Mouse (Mus musculus) activated CD4-positive, CD25-positive, alpha-beta regulatory T cell, adult 4 months (primary cell): ENCODE data around the gene Miga1. TPM values are rescaled to one million over a fixed set of nuclear protein-coding genes. Genes with fewer than 3 reads are reported as not detected.
"Not testable (repeated sequence)": the region's sequence is repeated elsewhere in the genome, so short reads cannot be mapped to it uniquely, and the experiment has no call there.

Experiments used
- ATAC-seq: one replicate; pipeline ENCODE4 v1.8.0; 2017
- polyA plus RNA-seq, 2 experiments: library from polyadenylated mRNA; unstranded; fragments of 100-300 nt; shearing (Covaris generic); gene quantifications; one replicate each; pipeline ENCODE4 v1.2.1; 2017

Gene Miga1
- polyA plus RNA-seq, 2 experiments from 2014 or later, result 4.6 to 4.7 TPM

DNA sequence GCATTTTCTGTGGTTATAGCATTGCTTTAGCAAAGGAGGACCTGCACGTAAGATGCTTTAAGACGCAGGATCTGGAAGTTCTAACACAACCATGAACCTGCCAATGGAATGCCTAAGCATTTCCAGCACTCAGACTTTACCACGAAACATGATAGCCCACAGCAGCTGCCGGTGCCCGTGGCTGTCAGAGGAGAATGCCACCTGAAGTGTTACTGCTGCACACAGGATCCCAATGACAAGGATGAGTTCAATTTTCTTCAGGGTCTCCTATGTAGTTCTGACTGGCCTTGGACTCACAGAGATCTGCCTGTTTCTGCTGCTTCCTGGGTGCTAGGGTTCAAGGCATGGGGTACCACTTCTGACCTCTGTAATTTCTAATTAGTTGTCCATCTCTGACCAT is 55.4 kb downstream of the Miga1 start:
- ATAC-seq, result no peak

DNA sequence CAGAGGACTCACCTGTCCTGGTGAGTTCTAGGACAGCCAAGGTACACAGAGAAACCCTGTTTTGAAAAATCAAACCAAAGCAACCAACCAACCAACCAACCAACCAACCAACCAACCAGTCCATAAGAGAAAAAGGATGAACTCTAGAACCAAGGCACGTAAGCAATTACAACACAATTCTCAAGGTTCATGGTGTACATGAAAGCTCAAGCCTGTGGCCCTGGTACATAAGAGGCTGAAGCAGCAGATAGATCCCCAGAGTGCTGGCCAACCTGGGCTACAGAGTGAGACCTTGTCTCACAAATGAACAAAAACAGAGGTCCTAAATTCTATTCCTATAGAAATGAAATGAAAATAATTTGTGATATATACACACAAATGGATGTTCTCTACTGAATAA is 55.9 kb downstream of the Miga1 start:
- ATAC-seq, result no peak

DNA sequence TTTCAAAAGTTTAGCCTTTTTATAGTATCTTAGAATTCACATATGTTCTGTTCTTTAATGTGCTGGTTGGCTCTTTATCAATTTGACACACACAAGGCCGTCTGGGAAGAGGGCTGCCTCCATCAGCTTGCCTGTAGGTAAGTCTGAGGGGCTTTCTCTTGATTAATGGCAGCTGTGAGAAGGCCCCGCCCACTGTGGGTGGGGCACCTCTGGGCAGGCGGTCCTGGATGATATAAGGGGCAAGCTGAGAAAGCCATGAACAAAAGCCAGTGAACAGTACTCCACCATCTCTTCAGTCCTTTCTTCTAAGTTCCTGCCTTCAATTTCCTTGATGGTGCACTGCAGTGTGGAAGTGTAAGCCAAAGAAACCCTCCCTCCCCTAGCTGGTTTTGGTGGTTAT is 58.1 kb downstream of the Miga1 start:
- ATAC-seq, result no peak

DNA sequence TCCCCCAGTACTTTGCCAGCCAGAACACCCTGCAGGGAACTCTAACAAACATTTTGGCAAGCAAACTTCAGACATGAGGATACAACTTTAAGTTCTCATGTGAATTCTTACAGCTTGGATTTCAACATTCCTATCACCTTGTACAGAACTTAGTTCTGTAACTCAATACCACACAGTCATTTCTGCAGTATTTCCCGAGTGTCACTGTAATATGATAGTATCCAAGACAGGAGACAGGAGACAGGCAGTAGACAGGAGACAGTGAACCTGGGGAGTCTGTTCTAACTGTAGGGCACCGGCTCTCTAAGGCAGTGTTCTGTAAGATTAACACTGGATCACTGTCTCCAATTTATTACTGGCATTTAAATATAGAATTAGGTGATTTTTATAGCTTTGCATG is 61.8 kb downstream of the Miga1 start:
- ATAC-seq, result no peak

DNA sequence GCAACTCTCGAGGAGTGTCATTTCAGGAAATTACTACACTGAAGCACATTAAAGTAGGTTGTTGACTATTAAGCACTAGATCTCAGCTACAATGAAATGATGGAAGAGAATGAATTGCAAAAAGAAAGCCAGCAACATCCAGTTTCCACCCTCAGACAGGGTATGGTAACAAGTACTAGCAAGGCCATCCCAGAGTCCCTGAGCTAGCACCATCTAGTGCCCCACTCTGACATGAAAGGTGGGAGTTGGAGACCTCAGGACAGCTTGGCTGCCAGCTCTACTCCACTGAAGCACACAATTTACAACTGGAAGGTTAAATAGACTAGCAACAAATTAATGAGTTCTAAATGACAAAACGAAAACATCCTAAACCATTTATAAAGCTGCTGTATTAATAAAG is 62.3 kb downstream of the Miga1 start:
- ATAC-seq, result no peak

DNA sequence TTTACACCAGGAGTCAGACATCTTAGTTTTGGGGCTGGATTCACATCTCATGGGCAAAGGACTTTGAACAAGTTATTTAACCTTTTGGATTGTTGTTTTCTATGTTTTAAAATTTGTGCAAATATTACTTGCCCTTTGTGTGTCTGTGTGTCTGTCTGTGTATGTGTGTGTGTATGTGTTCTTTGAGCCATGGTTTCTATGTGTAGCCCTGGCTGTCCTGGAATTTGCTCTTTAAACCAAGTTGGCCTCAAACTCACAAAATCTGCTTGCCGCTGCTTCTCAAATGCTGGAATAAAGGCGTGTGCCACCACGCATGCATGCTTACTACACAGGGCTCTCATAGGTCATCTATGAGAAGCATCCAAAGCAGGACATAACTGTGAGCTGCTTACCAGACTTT is 63.3 kb downstream of the Miga1 start:
- ATAC-seq, result no peak

DNA sequence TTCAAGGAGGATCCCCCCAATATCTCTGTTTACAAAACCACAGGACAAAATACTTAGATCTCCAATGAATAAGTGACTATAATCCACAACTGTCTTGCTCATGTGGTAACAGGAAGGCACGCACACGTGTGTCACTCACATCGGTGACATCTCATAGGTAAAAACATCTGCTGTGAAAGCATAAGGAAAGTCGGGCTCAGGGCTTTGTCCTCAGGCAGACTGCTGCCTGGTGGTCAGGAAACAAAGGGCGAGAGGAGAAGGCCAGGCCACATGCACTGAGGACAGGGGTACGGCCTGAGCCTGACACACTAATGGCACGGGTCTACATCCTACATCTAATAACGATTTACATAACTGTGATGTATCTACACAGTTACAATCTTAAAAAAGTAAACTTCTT is 65.2 kb downstream of the Miga1 start:
- ATAC-seq, result no peak

DNA sequence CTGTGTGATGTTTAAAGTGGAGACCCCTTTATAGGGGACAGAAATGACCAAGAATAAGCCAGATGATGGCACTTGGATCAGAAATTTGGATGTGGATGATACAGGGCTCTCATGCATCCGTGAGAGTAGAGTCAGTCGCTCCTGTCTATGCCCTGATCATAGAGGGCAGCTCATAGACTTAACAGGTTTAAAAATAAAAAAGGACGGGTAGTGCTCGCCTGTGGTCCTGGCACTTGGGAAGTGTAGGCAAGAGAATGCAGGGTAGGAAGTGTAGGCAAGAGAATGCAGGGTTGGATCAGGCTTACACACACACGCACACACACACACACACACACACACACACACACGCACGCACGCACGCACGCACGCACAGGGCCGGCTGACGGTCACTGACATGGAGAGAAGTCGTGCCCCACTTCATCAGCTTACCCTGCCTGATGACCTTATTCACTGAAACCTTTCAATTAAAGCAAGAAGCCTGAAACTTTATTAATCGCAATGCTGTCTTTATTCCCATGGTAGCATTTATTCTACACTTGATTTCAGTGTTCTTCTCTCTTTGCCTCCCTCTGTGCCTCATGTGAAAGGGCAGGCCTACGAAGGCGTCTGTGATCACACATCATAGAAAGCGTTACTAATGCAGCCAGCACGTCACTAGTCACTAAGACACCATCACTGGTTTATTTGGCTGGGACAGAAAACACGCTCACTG is 67.1 kb downstream of the Miga1 start:
- no peak for ATAC-seq

DNA sequence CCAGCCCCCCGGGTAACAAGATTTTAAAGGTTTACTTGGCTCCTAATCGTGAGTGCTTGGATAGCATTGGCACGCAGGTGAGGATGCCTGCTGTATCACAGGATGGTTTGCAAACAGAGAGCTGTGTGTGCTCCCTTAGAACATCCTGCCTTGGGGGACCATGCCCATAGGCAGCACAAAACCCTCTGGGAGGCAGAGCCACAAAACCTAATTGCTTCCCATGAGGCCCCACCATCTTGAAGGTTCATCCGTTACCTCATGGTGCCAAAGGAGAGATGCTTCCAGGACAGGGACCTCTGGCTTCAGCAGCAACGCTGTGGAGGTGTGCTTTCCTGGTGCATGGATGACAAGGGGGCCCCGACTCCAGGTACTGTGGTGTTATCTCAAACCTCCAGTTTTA is 68.3 kb downstream of the Miga1 start:
- no peak for ATAC-seq

DNA sequence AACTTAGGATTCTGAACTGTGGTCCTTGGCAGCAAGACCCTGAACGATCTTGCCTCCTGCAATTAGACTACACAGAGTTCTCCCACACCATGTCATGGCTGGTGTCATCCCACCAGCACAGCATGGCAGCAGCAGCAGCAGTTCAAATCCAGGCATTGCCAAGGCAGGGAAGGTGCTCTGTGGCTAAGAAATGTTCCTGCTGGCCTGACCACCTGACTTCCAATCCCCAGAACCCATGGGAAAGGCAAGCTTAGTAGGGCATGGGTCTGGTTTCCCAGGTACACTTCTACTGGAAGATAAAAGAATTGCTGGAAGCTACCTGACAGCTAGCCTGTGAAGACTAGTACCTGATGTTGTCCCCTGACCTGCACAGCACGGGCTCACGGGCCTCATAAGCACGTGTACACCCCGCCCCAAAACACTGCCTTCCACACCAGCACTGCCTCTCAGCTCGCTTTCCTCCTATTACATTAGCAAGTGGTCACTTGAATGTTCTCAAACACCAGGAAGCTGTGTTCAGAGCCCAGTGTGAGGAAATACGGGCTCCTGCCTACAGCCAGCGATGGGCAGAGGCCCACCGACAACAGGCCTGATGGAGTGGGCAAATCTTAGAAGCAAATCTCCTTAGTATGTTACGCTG is 69.0 kb downstream of the Miga1 start:
- no peak for ATAC-seq

DNA sequence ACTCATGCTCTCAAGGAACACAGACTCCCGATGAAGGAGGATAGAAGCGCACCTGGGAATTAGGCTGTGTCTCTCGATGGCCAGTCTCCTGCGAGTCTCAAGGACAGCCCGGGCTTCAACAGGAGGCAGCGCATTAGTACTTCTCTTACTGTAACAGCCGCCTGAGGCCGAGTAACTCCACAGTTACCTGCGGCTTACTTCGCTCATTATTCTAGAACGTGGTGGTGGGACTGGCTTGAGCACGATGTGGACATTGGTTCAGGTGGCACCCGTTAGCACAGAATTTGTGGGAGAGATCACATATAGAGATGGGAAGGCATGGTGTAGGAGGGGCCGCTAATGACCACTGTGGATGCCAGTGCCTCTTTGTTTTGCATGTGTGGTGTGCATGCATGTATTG is 72.1 kb downstream of the Miga1 start:
- ATAC-seq, result no peak

DNA sequence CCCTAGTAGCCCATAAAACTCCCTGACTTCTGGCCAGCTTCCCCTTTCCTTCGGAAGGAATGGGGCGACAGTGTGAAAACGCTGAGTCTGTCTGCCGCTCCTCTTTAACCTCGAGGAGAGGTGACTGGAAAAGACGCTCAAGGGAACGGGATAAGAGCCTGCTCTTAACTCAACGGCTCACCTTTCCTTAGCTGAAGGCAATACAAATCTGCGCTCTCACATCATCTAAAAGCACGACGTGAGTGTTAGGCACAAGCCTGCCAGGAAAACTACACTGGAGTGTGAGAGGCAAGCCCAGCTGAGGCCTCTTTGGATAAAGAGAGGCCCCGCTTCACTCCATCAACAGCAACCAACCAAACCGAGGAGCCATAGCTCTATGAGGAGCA is 74.2 kb downstream of the Miga1 start, which contains the start of gene Nexn:
Gene Nexn (minus strand): TSS at position 315 of the 386 bp plus-strand sequence.
- ATAC-seq, result no peak

DNA sequence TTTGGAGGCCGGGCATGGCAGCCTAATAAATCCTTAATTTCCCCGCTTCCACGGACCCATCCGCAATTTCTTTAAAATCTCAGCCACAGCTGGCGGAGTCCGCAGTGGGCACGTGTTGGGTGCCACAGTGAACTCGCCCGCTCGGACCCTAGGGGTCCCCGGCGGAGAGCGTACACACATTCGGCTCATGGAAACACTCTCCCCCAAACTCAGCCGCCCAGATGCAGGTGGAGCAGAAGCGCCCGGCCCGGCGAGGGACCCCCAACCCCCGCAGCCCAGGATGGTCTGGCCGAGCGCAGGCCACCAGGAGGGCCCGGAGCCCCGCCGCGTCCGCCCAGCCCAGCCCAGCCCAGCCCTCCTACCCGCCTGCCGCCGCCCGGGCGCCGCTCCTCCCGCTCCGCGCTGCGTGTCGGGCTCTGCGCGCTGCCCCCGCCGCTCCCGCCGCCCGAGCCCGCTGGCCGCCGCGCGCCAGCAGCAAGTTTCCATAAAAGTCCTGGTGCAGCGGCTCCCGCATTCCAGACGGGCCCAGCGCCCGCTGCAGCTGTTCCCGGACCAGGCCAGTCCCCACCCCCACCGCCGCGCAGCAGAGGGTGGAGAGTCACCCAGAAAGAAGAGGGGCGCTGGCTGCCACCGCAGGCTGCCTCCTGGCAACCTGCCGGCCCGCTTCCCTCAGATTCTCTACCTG is 74.7 kb downstream of the Miga1 start:
- no peak for ATAC-seq

DNA sequence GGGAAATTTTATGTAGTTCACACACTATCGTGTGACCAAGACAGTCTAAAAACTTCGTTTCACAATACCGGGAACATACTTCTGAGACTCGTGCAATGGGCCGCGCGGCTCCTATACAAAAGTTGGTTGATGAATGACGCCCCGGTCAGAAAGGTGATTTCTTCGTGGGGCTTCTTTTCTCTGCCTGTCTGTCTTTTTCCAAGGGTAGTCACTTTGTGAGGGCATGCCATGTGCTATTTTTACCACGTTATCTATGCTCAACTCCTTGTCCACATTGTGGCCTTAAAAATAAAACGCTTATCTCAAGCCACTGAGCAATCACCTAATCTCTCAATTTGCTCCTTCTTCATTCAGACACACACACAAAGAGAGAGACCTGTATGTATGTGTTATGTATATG is 75.4 kb downstream of the Miga1 start:
- no peak for ATAC-seq

DNA sequence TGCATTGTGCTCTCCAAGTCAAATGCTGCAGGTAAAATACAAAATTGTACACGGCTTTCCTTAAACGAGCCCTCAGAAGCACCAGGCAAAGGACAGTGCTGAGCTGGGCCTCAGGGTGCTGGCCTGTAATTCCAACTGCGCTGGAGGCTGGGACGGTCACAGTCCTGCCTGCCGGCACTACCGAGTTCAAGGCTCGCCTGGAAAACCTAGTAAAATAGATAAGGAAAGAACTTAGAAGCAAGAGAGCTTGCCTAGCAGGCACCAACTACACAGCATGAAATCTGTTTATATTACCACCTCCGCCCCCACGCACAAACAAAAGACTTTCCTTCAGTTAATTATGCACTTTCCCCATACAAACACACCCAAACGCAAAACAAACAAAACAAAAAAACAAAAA is 75.8 kb downstream of the Miga1 start:
- ATAC-seq, result no peak

DNA sequence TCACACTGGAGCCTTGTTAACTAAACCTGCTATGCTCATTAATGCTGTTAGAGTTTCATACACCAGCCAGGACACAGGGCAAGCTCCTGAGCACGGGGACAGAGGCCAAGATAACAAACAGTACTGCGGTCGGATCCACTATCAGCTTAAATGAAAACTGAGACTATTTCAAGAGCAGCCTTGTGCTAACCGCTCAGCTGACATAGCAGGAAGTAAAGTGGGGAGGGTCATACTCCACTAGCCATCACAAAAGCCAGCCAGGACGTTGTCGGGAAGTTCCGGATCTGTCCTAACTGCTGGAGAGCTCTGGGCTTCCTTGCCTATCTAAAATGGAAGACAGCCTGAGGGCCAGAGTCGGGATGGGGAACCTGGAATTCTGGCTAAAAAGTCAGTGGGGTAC is 78.3 kb downstream of the Miga1 start:
- ATAC-seq, result no peak

DNA sequence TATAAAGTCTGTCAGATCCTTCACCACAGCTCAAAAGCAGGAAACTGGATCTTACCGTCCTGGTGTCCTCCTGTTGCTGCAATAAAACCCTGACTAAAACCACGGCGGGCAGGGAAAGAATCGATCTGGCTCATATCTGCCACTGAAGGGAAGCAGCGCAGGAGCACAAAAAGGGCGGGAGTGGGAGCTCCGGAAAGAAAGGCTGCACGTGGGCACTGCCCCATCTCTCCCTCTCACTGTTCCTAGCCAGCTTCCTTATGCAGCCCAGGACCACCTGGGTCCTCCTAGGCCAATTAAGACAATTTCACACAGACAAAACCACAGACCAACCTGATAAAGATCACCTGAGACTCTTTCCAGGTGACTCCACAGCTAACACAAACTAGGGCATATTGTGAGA is 78.8 kb downstream of the Miga1 start:
- no peak for ATAC-seq

DNA sequence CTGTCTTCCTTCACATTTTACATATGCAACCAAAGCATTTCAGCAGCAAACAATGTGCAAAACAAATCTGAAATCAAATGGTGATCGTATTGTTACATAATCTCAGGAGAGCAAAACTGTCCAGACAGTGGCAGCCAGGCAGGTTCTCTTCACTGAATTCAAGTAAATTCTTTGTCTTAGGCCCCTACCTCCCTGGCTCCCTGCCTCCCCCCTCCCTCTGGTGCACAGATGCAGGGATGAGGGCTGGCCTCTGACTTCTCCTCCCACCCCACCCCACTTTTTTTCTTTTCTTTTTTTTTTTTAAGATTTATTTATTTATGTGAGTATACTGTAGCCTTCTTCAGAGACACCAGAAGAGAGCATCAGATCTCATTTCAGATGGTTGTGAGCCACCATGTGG is 79.8 kb downstream of the Miga1 start:
- no peak for ATAC-seq

DNA sequence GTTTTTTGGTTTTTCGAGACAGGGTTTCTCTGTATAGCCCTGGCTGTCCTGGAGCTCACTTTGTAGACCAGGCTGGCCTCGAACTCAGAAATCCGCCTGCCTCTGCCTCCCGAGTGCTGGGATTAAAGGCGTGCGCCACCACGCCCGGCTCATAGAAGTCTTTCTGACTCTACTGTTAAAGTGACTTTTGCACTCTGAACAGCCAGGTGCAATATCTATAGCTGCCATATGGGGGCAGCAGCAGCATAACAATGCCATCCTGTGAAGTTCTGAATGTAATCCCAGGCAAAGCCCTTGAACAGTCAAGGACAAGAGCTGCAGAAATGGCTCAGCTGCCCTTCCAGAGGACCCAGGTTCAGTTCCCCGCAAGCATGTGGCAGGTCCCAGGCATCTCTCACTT is 80.8 kb downstream of the Miga1 start:
- not testable (repeated sequence) for ATAC-seq

DNA sequence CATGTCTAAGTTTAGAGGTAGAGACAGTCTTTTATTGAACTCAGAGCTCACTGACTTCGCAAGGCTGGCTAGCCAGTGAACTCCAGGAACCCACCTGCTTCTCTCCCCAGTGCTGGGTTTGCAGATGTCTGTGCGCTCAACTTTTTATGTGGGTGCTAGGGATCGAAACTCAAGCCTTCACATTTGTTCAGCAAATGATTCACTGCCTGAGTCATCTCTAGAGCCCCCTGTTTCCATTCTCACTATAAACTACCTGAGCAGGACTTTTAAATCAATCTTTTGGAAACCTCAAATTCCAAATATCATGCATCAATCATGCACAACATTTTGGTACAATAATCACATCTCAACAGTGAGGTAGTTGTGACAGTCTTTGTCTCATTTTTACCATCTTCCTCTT is 82.7 kb downstream of the Miga1 start:
- ATAC-seq, result no peak

DNA sequence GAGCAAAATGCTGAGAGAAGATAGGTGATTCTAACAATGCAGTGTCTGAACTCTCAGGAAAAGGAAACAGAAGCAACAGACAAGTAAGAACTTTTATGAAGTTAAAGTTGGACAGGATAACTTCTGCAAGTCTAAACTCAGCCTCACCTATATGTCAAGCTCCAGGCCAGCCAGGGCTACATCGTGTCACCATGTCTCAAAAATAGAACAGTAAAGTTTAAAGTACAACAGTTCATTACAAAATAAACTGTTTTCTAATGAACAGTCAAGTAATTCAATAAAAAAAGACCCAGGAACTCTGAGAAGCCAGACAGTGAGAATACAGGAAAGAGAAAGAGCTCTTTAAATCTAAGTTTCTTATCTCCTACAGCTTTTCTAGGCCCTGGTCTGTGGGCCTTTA is 89.7 kb downstream of the Miga1 start:
- ATAC-seq, result no peak

DNA sequence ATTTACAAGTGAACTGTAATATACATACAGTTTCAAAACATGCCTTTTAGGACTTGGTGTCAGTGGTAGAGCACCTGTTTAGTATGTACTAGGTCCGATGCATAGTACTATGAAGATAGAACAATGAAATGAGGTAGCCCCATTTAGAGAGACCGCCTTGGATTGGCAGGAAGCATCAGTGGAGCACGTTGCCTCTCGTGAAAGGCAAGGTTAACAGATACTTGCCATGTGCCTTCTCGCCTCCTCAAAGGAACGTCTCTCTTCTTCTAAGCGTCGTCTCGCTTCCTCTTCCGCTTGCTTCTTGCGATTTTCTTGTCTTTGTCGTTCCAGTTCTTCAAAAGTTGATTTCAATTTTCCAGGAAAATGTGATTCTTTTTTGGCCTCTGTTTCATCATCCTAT is 92.5 kb downstream of the Miga1 start:
- ATAC-seq, result no peak

DNA sequence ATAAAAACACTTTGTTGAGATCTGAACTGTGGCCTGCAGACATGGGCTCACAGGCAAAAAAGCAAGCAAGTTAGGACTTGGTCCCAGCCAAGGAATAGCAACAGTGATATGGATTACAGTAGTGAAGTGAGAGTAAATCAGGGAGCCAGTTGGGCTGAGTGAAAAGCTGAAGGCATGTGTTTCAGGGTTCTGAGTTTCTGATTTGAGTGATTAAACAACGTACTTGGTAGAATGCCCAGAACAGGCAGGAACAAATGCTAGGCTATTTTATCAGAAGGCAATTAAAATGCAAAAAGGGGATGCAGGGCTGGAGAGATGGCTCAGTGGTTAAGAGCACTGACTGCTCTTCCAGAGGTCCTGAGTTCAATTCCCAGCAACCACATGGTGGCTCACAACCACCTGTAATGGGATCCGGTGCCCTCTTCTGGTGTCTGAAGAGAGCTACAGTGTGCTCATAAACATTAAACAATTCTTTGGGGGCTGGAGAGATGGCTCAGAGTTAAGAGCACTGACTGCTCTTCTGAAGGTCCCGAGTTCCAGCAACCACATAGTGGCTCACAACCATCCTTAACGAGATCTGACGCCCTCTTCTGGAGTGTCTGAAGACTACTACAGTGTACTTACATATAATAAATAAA is 94.8 kb downstream of the Miga1 start:
- no peak for ATAC-seq

DNA sequence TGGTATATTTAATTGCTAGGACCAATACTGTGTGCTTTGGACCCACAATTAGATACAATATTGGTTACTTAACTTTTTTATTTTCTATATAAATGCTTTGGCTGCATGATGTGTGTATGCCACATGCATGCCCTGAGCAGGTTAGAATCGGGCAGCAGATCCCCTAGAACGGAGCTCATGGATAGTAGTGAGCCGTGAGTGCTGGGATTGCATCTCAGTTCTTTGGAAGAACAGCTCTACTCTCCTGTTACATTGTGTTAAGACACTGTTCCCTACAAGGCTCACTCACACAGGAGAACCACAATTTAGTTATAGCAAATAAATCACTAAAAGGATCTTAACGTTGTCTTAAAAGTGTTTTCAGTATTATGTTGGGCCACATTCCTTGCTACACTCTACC is 96.9 kb downstream of the Miga1 start:
- no peak for ATAC-seq
